8 mouse cellular contexts compared by ENCODE assay signal in genomic region chr17:33909077-33909868, GRCm38 (mm10). TPM values are rescaled to one million over a fixed set of nuclear protein-coding genes. Genes with fewer than 3 reads are reported as not detected.
DNase-seq lines count a peak whose midpoint lies in the region; ATAC-seq lines count a peak whose summit lies in the region.

TSS of gene Daxx (plus strand) at chr17:33909414.

- peaks cover 28% of the 10 kb centered on the region for H3K36me3 ChIP-seq in hindbrain, embryonic 15.5 days

- peak within 1 kb of the TSS; percentile 93 for H3K4me2 ChIP-seq in hindbrain, embryonic 15.5 days

- WGBS in hindbrain, embryonic 15.5 days = under 1% methylated on average over 68 of the region's 68 CpGs

- H3K4me3 ChIP-seq in hindbrain, embryonic 15.5 days = peak within 1 kb of the TSS; percentile 72

- H3K27me3 ChIP-seq in hindbrain, embryonic 15.5 days = no peaks in the 10 kb centered on the region

- peak; percentile 98 for ATAC-seq in hindbrain, embryonic 15.5 days (ENCODE audit: low FRiP score, low read depth)

- H3K9me3 ChIP-seq in hindbrain, embryonic 15.5 days = no peaks in the 10 kb centered on the region

- H3K27ac ChIP-seq in hindbrain, embryonic 15.5 days (replicated peaks) = peak within 1 kb of the TSS; percentile 84

- H3K4me1 ChIP-seq in hindbrain, embryonic 15.5 days (replicated peaks) = peaks cover 29% of the 10 kb centered on the region

- H3K9ac ChIP-seq in hindbrain, embryonic 15.5 days = peak within 1 kb of the TSS; percentile 81

- DNase-seq in T-cell, adult 2 months (ENCODE audit: low spot score) = peak; percentile 98
- peak; percentile 98 to 99 for DNase-seq in cerebellum, postnatal 36 days
- peak; percentile 98 to 99 for DNase-seq in frontal cortex, postnatal 36 days (ENCODE audit: low spot score in 2 of 2)
- DNase-seq in left cerebral cortex, adult 11 months (ENCODE audit: low spot score) = peak; percentile 97
- DNase-seq in lung, postnatal 4 days = peak; percentile 99
- peak; percentile 96 for DNase-seq in retina, postnatal 7 days (ENCODE audit: low read depth, low spot score)
- DNase-seq in urinary bladder, adult 2 months (ENCODE audit: low spot score) = peak; percentile 99

RNA-seq across cellular contexts. Expression of gene Daxx, which starts in this region (rescaled TPM):
- 50.3 and 55.9 TPM in 2 replicates for polyA plus RNA-seq in hindbrain, embryonic 15.5 days (2015; fragmentation: Nextera tagmentation; extraction: Ambion mirVana)
- polyA plus RNA-seq in urinary bladder, adult 2 months (2012; rRNA removed) = 28.1 and 31.0 TPM in 2 replicates

Comparison
In these comparisons a context has a peak if more than half of its experiments do, and no peak if none do; other contexts are left out.
1. Peak in every context shown above with its lines: DNase-seq, ATAC-seq, H3K4me3 ChIP-seq and H3K27ac ChIP-seq.